Comparison of ENCODE assay signal across 10 mouse cellular contexts in the genomic region with DNA sequence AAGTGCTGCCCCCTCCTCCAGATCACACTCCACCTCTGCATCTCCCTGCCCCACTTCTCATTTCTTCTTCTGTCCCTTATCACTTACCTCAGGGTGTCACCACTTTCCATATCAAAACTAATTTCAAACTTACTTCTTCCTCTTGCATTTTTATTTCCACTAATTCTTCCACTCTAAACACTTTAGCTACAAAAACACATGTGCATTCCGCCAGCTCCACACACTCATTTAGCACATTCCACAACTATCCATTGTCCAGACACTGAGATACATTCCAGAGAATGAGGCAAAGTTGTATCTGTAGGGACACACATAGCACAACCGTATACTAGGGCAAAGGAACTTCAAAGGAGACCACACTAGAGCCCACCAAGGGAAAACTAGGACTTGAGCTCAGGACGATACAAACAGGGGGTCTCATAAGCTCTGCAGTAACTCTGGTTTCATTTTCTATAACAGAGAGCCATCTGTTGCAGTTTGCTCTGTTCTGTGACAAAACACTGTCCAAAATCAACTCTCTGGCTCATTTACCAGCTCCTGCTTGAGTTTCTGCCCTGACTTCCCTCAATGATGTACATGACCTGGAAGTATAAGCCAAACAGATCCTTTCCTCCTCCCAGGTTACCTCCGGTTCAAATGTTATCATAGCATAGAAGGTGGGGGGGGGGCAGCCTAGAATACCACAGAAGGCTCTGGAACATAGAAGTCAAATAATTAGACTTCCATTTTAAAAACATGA. TPM values are rescaled to one million over a fixed set of nuclear protein-coding genes. Genes with fewer than 3 reads are reported as not detected.
DNase-seq lines count a peak whose midpoint lies in the region; ATAC-seq and TF ChIP-seq lines count a peak whose summit lies in the region.
"Had no signal": no experiment of that assay in that cellular context is flagged by ENCODE, and none has a peak within 500 bp of the region (broad histone marks: within the 10 kb centered on the region; RNA-seq: fewer than 3 reads in every experiment).

No protein-coding gene starts in this region.

- intact Hi-C loops in heart, postnatal 25 days (cut with DNase I): no loop called here

- H3K9ac ChIP-seq in heart, embryonic 13.5 days: no peak overlapping the region
- H3K9ac ChIP-seq in intestine, embryonic 15.5 days: no peak overlapping the region
- H3K9ac ChIP-seq: limb, embryonic 13.5 days had no signal

- no peaks in the 10 kb centered on the region for H3K36me3 ChIP-seq in heart, embryonic 13.5 days
- no peaks in the 10 kb centered on the region for H3K36me3 ChIP-seq in spleen, adult 2 months (ENCODE audit: control insufficient read depth, insufficient read depth, low read length)
- H3K36me3 ChIP-seq in intestine, embryonic 15.5 days: no peaks in the 10 kb centered on the region
- no peaks in the 10 kb centered on the region for H3K36me3 ChIP-seq in small intestine, adult 2 months (ENCODE audit: control insufficient read depth, insufficient read depth, low read length)
- H3K36me3 ChIP-seq: limb, embryonic 13.5 days had no signal

- no peaks in the 10 kb centered on the region for H3K27me3 ChIP-seq in heart, embryonic 13.5 days (replicated peaks)
- no peaks in the 10 kb centered on the region for H3K27me3 ChIP-seq in spleen, adult 2 months (ENCODE audit: control insufficient read depth, insufficient read depth, low read length)
- no peaks in the 10 kb centered on the region for H3K27me3 ChIP-seq in intestine, embryonic 15.5 days (replicated peaks)
- no peaks in the 10 kb centered on the region for H3K27me3 ChIP-seq in small intestine, adult 2 months (ENCODE audit: control insufficient read depth, insufficient read depth, low read length)
- H3K27me3 ChIP-seq: limb, embryonic 13.5 days had no signal

- WGBS in heart, embryonic 13.5 days: 32% methylated on average over 4 of the region's 4 CpGs
- WGBS in spleen, adult 2 months: 33% methylated on average over 4 of the region's 4 CpGs
- WGBS in intestine, embryonic 15.5 days: 46% methylated on average over 4 of the region's 4 CpGs
- 60% methylated on average over 4 of the region's 4 CpGs for WGBS in small intestine, adult 2 months

- TF ChIP-seq CTCF in spleen, adult 2 months (IDR thresholded peaks at IDR 0.05; ENCODE audit: extremely low read depth, insufficient read depth, insufficient read length, insufficient replicate concordance): no peak
- no peak for TF ChIP-seq CTCF in small intestine, adult 2 months (IDR thresholded peaks at IDR 0.05; ENCODE audit: extremely low read depth, insufficient read length, insufficient replicate concordance, low read depth, low read length)

- H3K9me3 ChIP-seq in heart, embryonic 13.5 days: no peaks in the 10 kb centered on the region
- no peaks in the 10 kb centered on the region for H3K9me3 ChIP-seq in intestine, embryonic 15.5 days
- H3K9me3 ChIP-seq: limb, embryonic 13.5 days had no signal

- H3K4me1 ChIP-seq in heart, embryonic 13.5 days: peaks cover 65% of the 10 kb centered on the region
- peaks cover 37% of the 10 kb centered on the region for H3K4me1 ChIP-seq in spleen, adult 2 months (ENCODE audit: control insufficient read depth, insufficient read depth, insufficient read length)
- peaks cover 13% of the 10 kb centered on the region for H3K4me1 ChIP-seq in intestine, embryonic 15.5 days (replicated peaks)
- peaks cover 12% of the 10 kb centered on the region; the same call in 1 of the 2 replicates for H3K4me1 ChIP-seq in small intestine, adult 2 months (ENCODE audit: control insufficient read depth, insufficient read depth, insufficient read length, low read length)

- ATAC-seq in heart, embryonic 13.5 days (ENCODE audit: extremely low read depth, insufficient number of reproducible peaks, low FRiP score, low TSS enrichment): no peak
- ATAC-seq in intestine, embryonic 15.5 days: no peak

- H3K4me3 ChIP-seq in heart, embryonic 13.5 days: no peak overlapping the region
- no peak overlapping the region for H3K4me3 ChIP-seq in spleen, adult 2 months (ENCODE audit: extremely low read depth, insufficient read depth, insufficient read length)
- H3K4me3 ChIP-seq in intestine, embryonic 15.5 days (replicated peaks): no peak overlapping the region
- no peak overlapping the region for H3K4me3 ChIP-seq in small intestine, adult 2 months (ENCODE audit: low read depth, low read length)
- H3K4me3 ChIP-seq: limb, embryonic 13.5 days had no signal

- H3K4me2 ChIP-seq in heart, embryonic 13.5 days: peak overlapping the region; percentile 30
- no peak overlapping the region for H3K4me2 ChIP-seq in intestine, embryonic 15.5 days (replicated peaks)
- H3K4me2 ChIP-seq: limb, embryonic 13.5 days had no signal

- no peak for DNase-seq in heart, postnatal 25 days (ENCODE audit: low spot score)
- no peak for DNase-seq in spleen, adult 2 months (ENCODE audit: low read depth in 1 of 2, low spot score in 2 of 2)
- DNase-seq in spleen, postnatal 36 days (ENCODE audit: low spot score in 2 of 2): no peak
- DNase-seq in left cerebral cortex, adult 11 months (ENCODE audit: low spot score): no peak
- no peak for DNase-seq in gastrocnemius, postnatal 10 days
- DNase-seq: adrenal gland, postnatal 10 days had no signal

- no peak for TF ChIP-seq POLR2A in spleen, adult 2 months (IDR thresholded peaks at IDR 0.05; ENCODE audit: low read depth, low read length)
- TF ChIP-seq POLR2A in small intestine, adult 2 months (IDR thresholded peaks at IDR 0.05; ENCODE audit: low read depth, low read length): no peak

- H3K27ac ChIP-seq in heart, embryonic 13.5 days (replicated peaks): peak overlapping the region; percentile 65
- H3K27ac ChIP-seq in spleen, adult 2 months (ENCODE audit: insufficient read depth, low read length): peak overlapping the region; percentile 77
- peak overlapping the region; percentile 55; the same call in 1 of the 2 replicates for H3K27ac ChIP-seq in intestine, embryonic 15.5 days
- H3K27ac ChIP-seq in small intestine, adult 2 months (ENCODE audit: insufficient read depth, low read depth, low read length): peak overlapping the region; percentile 72
- H3K27ac ChIP-seq: limb, embryonic 13.5 days had no signal

RNA-seq across cellular contexts. Expression of a gene that starts 11.7 kb away (rescaled TPM):
- 56.0 and 57.8 TPM in 2 replicates for polyA plus RNA-seq in heart, embryonic 13.5 days (2015; fragmentation: Nextera tagmentation; extraction: Ambion mirVana)
- total RNA-seq in heart, postnatal 25 days (2021): 10 to 100 TPM; 25.8 to 29.0 TPM
- 55.8 and 58.5 TPM in 2 replicates for polyA plus RNA-seq in spleen, adult 2 months (2012; rRNA removed)
- polyA plus RNA-seq in intestine, embryonic 15.5 days (2015; fragmentation: Nextera tagmentation; extraction: Ambion mirVana): 70.6 and 72.5 TPM in 2 replicates
- 23.2 and 69.2 TPM in 2 replicates for polyA plus RNA-seq in small intestine, adult 2 months (2012; rRNA removed)
- 10 to 100 TPM; 22.1 to 22.5 TPM for total RNA-seq in gastrocnemius, postnatal 10 days (2021)
